Mouse (Mus musculus) left cerebral cortex, postnatal 14 days (tissue): Measurements from ENCODE around the gene Kifap3. TPM values are rescaled to one million over a fixed set of nuclear protein-coding genes. Genes with fewer than 3 reads are reported as not detected.

Source experiments
- DNase-seq, 2 experiments: peaks; one replicate each; pipeline ENCODE4 v3.0.0; 2021 to 2022; ENCODE audit warnings: low spot score in 2 of 2, mixed read lengths in 1 of 2
- intact Hi-C: fragments of 180-260 bp; cut with DNase I; formaldehyde crosslinking; loops from one replicate; pipeline ENCODE4 v1.15.1; 2025
- total RNA-seq, 2 experiments: library from RNA; stranded (reverse); gene quantifications; 2 replicates each; pipeline ENCODE4 v1.2.3; 2021

The Kifap3 gene
- total RNA-seq, 2 experiments from 2014 or later: 225 to 241 TPM

DNA sequence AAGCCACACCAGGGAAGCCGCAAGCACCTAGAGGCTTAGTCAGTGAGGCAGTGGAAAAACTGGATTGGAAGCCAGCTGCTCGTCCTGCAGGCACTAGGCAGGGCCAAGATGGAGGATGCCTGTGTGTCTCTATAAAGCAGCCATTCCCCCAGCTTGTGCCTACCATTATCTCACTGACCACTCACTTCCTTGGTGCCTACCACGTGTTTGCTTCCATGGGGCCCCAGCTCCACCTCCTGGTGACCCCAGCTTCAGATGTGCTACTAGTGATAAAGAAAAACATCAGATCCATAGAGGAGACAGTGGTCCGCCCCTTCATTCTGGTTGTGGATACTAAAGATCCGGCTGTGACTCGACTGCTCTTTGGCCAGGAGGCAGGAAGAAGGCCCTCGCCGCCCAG lies 152.4 kb downstream of the Kifap3 start:
- intact Hi-C loops: no loop called here
- no peak for DNase-seq

GRCm38 (mm10) chr1:163934591-163934990 lies 155.2 kb downstream of the Kifap3 start:
- no peak for DNase-seq
- intact Hi-C loops: no loop called here

DNA sequence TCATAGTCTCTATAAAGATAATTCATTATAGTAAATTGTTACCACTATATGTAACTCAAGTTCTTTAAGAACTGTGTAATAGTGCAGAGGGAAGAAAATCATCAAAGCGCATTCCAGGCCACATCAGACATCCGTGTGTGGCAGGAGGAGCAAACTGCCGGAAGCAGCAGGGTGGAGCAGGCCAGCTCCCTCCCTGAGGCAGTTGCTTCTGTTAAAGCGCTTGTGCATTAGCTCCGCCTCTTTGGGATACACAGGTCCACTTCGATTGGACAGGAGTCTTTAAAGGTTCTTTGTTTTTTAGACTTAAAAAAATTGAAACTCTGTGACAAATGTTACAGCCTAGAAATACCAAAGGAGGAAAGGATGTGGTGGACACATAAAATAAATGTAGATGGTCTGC lies 162.7 kb downstream of the Kifap3 start:
- intact Hi-C loops: no loop called here
- DNase-seq: no peak

DNA sequence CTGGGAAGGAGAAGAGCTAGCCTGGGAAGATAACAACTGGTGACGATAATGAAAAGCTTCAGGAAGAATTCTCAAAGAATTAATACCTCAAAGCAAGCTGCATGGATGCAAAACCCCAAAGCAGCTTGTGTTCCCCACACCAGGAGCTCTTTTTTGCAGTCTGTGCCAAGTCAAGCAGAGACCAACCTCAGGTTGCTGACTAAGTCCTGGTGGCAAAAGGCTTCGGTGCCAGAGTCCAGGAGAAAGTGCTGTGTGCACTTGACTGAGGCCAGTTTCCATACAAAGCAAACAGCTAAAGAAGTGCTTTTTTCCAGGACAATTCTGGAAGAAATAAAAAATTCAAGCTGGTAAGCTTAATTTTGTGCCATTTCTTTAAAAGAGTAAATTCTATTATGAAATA lies 174.0 kb downstream of the Kifap3 start:
- intact Hi-C loops: no loop called here
- no peak for DNase-seq

DNA sequence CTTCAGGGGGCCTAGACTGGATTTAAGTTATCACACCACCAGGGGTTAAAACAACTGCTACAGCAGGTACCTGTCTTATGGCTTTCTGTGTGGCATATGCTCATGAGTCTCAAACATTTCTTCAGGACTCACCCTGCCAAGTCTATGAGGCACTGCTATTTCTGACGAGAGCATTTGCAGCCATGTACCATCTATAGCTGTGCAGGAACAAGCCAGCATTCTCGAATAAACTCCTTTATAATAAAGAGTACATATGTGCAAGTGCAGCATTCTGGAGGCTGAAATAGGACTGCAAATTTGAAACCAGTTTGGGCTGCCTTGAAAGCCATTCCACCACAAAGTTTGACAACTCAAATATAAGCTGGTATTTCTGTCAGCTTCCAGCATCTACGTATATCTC lies 178.7 kb downstream of the Kifap3 start:
- peak; percentile 27 to 61 for DNase-seq
- intact Hi-C loops: no loop called here

GRCm38 (mm10) chr1:163964008-163964689 lies 184.8 kb downstream of the Kifap3 start:
- intact Hi-C loops: no loop called here
- no peak for DNase-seq

Other genes starting within 250 kb of the Kifap3 start
- gene Mettl11b, start 54.4 kb upstream of the Kifap3 start, total RNA-seq: 1 to 10 TPM; 1.2 to 2.5 TPM
- 10 to 100 TPM; 20.9 to 25.0 TPM for gene Scyl3, start 149.5 kb downstream of the Kifap3 start, total RNA-seq
- gene BC055324, start 215.2 kb downstream of the Kifap3 start, total RNA-seq: 1 to 10 TPM; 1.2 to 1.4 TPM
- gene Mettl18, start 215.3 kb downstream of the Kifap3 start, total RNA-seq: 1 to 10 TPM; 4.5 to 4.9 TPM